Mouse (Mus musculus) macrophage (primary cell): ENCODE measurements around the gene C8b. TPM values are rescaled to one million over a fixed set of nuclear protein-coding genes. Genes with fewer than 3 reads are reported as not detected.

ENCODE experiments used
- H3K27ac ChIP-seq: fragments of 350-480 bp; formaldehyde crosslinking; 2 replicates; pipeline ENCODE4 v1.9.0; 2021
- H3K36me3 ChIP-seq: fragments of 350-480 bp; formaldehyde crosslinking; 2 replicates; pipeline ENCODE4 v1.9.0; 2021; ENCODE audit errors: inconsistent target
- H3K4me3 ChIP-seq: fragments of 350-480 bp; formaldehyde crosslinking; 2 replicates; pipeline ENCODE4 v1.9.0; 2021; ENCODE audit errors: inconsistent target
- H3K79me2 ChIP-seq: fragments of 350-480 bp; formaldehyde crosslinking; 2 replicates; pipeline ENCODE4 v1.9.0; 2021; ENCODE audit errors: inconsistent target
- WGBS: methylation state at CpG from one replicate; pipeline ENCODE4 v1.1.7; 2026; ENCODE audit warnings: inconsistent platforms; ENCODE audit not compliant: missing documents; 5-methylcytosine and 5-hydroxymethylcytosine counted together
- polyA plus RNA-seq: library from polyadenylated mRNA; stranded (reverse); fragments of 250-400 nt; gene quantifications from 3 replicates; pipeline ENCODE4 v1.2.4, GENCODE M21; 2018; ENCODE audit warnings: inconsistent platforms
- total RNA-seq, 78 experiments: library from RNA; depleted of rRNA; stranded (reverse); fragments of 250-400 nt; gene quantifications; 1 replicate in 9 of 78; 2 replicates in 24 of 78; 3 replicates in 43 of 78; 4 replicates in 2 of 78; pipeline ENCODE4 v1.2.4; 2018; ENCODE audit warnings: inconsistent platforms in 56 of 78

The C8b gene
- not detected for total RNA-seq (2018; cell fraction: chromatin; rRNA removed)
- not detected for total RNA-seq (2018; cell fraction: cytosol; rRNA removed)
- total RNA-seq (2018; cell fraction: nucleus; rRNA removed) = not detected
- not detected in 3 replicates for polyA plus RNA-seq

DNA sequence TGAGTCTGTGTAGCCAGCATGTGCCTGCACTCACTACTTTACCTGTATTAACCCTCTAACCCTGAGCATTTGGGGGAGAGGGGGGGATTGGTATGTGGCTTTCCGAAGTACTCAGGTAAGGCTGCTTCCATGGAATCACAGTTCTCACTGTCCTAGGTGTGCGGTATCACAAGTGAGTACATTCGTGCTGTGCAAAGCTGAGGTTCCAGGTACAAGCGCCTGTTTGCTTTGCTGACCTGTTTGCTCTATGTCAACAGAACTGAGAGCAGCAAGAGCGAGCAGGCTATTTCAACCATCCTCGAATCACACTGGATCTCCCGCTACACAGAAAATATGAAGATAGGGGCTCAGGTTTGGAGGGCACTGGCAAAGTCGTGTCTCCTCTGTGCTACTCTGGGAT, at the start of gene C8b:
C8b (plus strand) TSS at position 253 of the 400 bp plus-strand sequence.
- Histone ChIP-seq H3K4me3 (no peak within 1 kb of the TSS), H3K79me2 (no peaks in the 10 kb centered on the region), H3K27ac (no peak within 1 kb of the TSS), H3K36me3 (no peaks in the 10 kb centered on the region)
- 84% methylated on average over 8 of the region's 8 CpGs for WGBS

DNA sequence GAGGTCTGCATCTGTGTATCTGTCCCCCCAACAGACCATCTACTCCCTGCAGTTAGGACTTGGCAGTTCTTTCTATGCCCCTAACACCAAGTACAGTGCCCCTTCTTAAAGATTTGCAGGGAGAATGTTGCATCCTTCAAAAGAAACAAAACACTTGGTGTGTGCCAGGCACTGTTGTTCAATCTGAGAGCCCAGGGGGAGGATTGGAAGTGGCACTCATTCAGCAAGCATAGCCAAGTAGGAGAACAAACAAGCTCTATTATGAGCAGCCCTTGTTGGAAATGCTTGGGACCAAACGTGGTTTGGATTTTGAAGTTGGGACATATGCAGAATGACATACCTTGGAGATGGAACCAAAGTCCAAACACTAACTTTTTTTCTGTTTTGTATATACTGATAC, 49.6 kb upstream of the C8b start:
- WGBS = 100% methylated on average over 1 of the region's 1 CpGs
- Histone ChIP-seq H3K27ac (no peak overlapping the region), H3K79me2 (no peaks in the 10 kb centered on the region), H3K4me3 (no peak overlapping the region), H3K36me3 (no peaks in the 10 kb centered on the region)

- Histone ChIP-seq H3K4me3 (no peak overlapping the region), H3K36me3 (no peaks in the 10 kb centered on the region)
- WGBS = 66% methylated on average over 13 of the region's 13 CpGs
These were observed 46.9 kb upstream of the C8b start for GRCm38 (mm10) chr4:104718973-104719795.

DNA sequence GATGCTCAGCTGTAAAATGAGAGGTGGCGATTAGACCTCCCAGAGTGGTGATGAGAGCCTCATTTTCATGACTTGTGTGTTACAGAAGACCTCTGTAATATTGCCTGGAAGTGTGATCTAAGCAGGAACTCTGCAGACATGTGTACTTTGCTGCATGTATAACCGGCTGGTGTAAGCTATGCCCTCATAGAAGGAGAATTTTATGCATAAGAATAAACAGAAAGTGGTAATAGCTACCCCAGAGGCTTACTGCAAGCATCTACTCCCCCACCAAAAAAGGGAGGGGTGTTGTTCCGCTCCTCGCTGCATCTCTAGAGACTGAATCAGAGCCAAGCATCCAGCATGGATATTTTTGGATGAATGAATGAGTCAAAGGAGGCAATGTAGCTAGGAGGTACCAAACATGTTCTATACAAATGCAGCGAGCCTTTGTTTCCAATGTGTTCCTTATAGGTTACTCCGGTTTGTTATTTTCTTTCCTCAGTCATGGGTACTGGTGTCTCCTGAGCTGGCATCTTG, 42.5 kb upstream of the C8b start:
- 95% methylated on average over 6 of the region's 6 CpGs for WGBS
- no peaks in the 10 kb centered on the region for H3K79me2 ChIP-seq
- no peaks in the 10 kb centered on the region for H3K36me3 ChIP-seq
- no peak overlapping the region for H3K4me3 ChIP-seq
- H3K27ac ChIP-seq = no peak overlapping the region

More at GRCm38 (mm10) chr4:104718973-104719795, 46.9 kb upstream of the C8b start:
- no peaks in the 10 kb centered on the region for H3K79me2 ChIP-seq
- no peak overlapping the region for H3K27ac ChIP-seq

DNA sequence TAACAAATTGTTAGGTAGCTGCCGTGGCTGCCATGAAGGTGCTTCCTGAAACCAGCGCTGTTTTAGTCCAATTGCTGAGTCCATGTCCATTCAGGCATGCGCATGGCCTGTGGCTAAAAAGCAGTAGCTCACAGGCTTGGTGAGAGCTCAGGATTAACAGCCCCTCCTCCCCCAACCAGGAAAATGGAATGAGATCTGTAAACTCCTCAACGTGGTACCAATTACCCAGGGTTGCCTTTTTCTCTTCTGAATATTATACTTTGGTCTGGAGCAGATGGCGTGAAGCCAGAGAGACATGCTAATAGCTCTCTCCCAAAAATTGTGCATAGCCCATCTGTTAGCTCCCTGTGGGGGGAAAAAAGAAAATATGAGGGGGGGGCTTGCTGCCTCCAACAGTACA, 41.9 kb upstream of the C8b start:
- no peaks in the 10 kb centered on the region for H3K36me3 ChIP-seq
- no peak overlapping the region for H3K27ac ChIP-seq
- 77% methylated on average over 5 of the region's 5 CpGs for WGBS
- H3K4me3 ChIP-seq = no peak overlapping the region
- H3K79me2 ChIP-seq = no peaks in the 10 kb centered on the region

DNA sequence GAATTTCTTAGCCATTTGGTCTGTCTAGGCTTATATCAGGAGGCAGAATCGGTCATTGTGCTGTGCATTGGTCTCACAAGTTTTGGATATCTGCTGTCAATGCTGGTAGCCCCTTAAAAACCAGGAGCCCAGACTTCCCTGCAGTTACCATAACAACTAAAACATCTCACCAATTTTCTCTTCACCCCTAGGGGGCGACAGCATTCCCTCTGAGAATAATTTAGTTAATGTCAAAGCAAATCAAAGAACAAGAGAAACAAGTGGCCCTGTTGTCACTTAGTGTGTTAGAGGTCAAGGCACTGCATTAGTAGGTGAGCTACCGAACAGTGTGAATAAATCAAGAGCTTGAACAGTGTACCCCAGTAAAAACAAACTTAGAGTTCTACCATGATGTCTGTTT, 40.4 kb upstream of the C8b start:
- no peak overlapping the region for H3K4me3 ChIP-seq
- 63% methylated on average over 3 of the region's 3 CpGs for WGBS
- H3K36me3 ChIP-seq = no peaks in the 10 kb centered on the region
- no peak overlapping the region for H3K27ac ChIP-seq
- H3K79me2 ChIP-seq = no peaks in the 10 kb centered on the region

DNA sequence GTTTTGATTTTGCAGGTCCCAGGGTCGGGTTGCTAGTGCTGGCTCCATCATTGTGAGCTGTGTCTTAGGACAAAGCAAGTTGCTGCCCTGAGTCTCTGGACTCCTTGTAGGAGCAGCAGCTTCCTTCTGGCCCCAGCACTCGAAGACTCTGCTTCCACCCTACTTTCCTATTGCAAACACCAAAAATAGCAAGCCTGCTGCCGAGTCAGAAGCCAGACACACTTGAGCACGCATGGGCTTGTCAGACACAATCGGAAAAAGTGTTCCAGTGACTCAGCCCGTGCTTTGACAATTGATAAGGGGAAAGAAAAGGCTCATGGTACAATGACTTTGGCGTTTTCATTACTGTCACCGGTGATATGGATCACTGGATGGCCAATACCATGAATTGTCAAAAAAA, 36.9 kb upstream of the C8b start:
- H3K4me3 ChIP-seq = no peak overlapping the region
- no peaks in the 10 kb centered on the region for H3K79me2 ChIP-seq
- H3K36me3 ChIP-seq = no peaks in the 10 kb centered on the region
- no peak overlapping the region for H3K27ac ChIP-seq
- 39% methylated on average over 8 of the region's 8 CpGs for WGBS

- no peak overlapping the region for H3K4me3 ChIP-seq
- WGBS = 73% methylated on average over 6 of the region's 6 CpGs
- H3K27ac ChIP-seq = no peak overlapping the region
- H3K36me3 ChIP-seq = no peaks in the 10 kb centered on the region
- no peaks in the 10 kb centered on the region for H3K79me2 ChIP-seq
These were observed 19.6 kb upstream of the C8b start for GRCm38 (mm10) chr4:104746500-104746899.

GRCm38 (mm10) chr4:104754090-104754489, 12.0 kb upstream of the C8b start:
- 70% methylated on average over 3 of the region's 3 CpGs for WGBS
- no peak overlapping the region for H3K4me3 ChIP-seq
- no peaks in the 10 kb centered on the region for H3K36me3 ChIP-seq
- H3K79me2 ChIP-seq = no peaks in the 10 kb centered on the region
- no peak overlapping the region for H3K27ac ChIP-seq

- 91% methylated on average over 13 of the region's 13 CpGs for WGBS
- H3K4me3 ChIP-seq = no peak overlapping the region
- no peaks in the 10 kb centered on the region for H3K79me2 ChIP-seq
These were observed 5.1 kb upstream of the C8b start for GRCm38 (mm10) chr4:104760878-104761624.

DNA sequence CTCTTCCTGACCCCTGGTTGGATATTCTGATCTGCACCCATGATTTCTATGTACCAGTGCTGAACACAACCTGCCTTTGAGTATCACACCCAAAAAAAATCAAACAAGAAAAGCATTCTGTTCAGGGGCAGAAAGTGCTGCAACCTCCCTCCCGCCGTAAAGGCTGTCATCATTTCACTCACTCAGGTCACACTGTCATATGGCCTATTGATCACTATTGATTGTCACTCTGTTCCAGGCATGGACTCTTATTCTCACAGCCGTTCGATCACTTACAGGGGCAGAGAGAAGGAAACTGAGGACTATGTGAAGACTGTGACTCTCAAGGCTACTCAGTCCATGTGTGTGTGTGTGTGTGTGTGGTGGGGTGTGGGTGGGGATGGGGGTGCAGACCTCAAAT, 2.1 kb downstream of the C8b start:
- Histone ChIP-seq H3K79me2 (no peaks in the 10 kb centered on the region), H3K36me3 (no peaks in the 10 kb centered on the region), H3K27ac (no peak overlapping the region), H3K4me3 (no peak overlapping the region)
- WGBS = 79% methylated on average over 4 of the region's 4 CpGs

More at GRCm38 (mm10) chr4:104760878-104761624, 5.1 kb upstream of the C8b start:
- no peak overlapping the region for H3K27ac ChIP-seq
- no peaks in the 10 kb centered on the region for H3K36me3 ChIP-seq

- H3K27ac ChIP-seq = no peak overlapping the region
- 86% methylated on average over 8 of the region's 8 CpGs for WGBS
- H3K36me3 ChIP-seq = no peaks in the 10 kb centered on the region
- H3K4me3 ChIP-seq = no peak overlapping the region
- no peaks in the 10 kb centered on the region for H3K79me2 ChIP-seq
These were observed 3.5 kb downstream of the C8b start for GRCm38 (mm10) chr4:104769602-104770001.

DNA sequence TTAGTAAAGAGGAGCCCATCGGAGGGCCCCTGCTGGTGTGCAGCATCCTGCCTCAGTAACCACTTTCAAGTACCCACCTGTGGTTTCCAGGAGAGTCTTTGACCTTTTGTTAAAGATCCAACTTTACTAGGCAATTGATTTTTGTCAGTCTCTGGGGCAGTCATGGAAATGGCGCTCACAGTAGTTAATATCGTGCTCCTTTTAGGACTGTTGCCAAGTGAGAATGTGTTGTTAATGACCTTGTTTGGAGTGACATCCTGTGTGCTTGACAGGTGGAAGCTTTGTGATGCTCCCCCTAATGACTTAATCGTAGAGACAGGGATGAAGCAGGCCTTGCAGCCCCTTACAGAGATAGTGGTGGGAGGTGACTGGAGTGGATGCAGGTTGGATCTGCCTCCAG, 4.2 kb downstream of the C8b start:
- H3K36me3 ChIP-seq = no peaks in the 10 kb centered on the region
- no peak overlapping the region for H3K27ac ChIP-seq
- no peak overlapping the region for H3K4me3 ChIP-seq
- WGBS = 79% methylated on average over 4 of the region's 4 CpGs
- H3K79me2 ChIP-seq = no peaks in the 10 kb centered on the region

GRCm38 (mm10) chr4:104775601-104776000, 9.5 kb downstream of the C8b start:
- WGBS = 77% methylated on average over 3 of the region's 3 CpGs
- H3K4me3 ChIP-seq = no peak overlapping the region
- H3K79me2 ChIP-seq = no peaks in the 10 kb centered on the region

DNA sequence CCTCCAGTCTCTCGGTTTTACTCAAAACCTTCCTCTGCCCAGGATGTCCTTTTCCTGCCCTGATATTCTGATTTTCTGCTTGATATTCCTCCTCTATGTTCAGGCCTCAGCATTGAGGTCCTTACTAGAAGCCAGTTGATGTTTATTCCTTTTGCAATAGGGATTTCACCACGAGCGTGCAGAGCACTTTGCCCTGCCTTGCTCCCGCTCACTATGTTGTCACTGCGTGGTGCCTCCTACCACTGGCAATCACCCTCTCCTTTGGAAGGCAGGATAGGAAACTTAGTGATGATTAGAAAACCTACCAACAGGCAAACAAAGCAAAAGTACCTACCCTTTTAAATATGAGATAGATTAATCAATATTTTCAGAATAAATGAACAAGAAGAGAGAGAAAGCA, 13.3 kb downstream of the C8b start:
- H3K79me2 ChIP-seq = no peaks in the 10 kb centered on the region
- no peaks in the 10 kb centered on the region for H3K36me3 ChIP-seq
- no peak overlapping the region for H3K4me3 ChIP-seq
- WGBS = 87% methylated on average over 5 of the region's 5 CpGs
- no peak overlapping the region for H3K27ac ChIP-seq

More at GRCm38 (mm10) chr4:104775601-104776000, 9.5 kb downstream of the C8b start:
- Histone ChIP-seq H3K36me3 (no peaks in the 10 kb centered on the region), H3K27ac (no peak overlapping the region)
